Mouse (Mus musculus) lung, adult 2 months (tissue): Measurements from ENCODE around the gene Ache. TPM values are rescaled to one million over a fixed set of nuclear protein-coding genes. Genes with fewer than 3 reads are reported as not detected.
A peak's percentile ranks its signal among the peaks of the same experiment; 100 is the strongest.

ENCODE experiments used
- DNase-seq: peaks from one replicate; pipeline ENCODE4 v3.0.0; 2022
- H3K4me1 ChIP-seq: fragments of 200-500 bp; 2 replicates; pipeline ENCODE4 v1.6.1; 2011; ENCODE audit warnings: low read length; ENCODE audit not compliant: control insufficient read depth, insufficient read depth
- H3K4me3 ChIP-seq: fragments of 200-500 bp; replicated peaks from 2 replicates; pipeline ENCODE3; 2011; ENCODE audit warnings: low read depth, mild to moderate bottlenecking, control low read depth, low read length; ENCODE audit errors: extremely low read depth
- CTCF ChIP-seq: fragments of 200-500 bp; IDR thresholded peaks from 2 replicates; pipeline ENCODE4 v1.5.1; 2011; ENCODE audit warnings: mild to moderate bottlenecking, low read length, control low read depth; ENCODE audit not compliant: insufficient read depth
- POLR2A ChIP-seq: fragments of 200-500 bp; IDR thresholded peaks from 2 replicates; pipeline ENCODE4 v1.6.1; 2011; ENCODE audit warnings: low read depth, mild to moderate bottlenecking, control low read depth, low read length, borderline replicate concordance; ENCODE audit errors: extremely low read depth
- WGBS: fragments of 180-500 bp; shearing (Covaris S2); methylation state at CpG from one replicate; pipeline ENCODE4 v1.1.7; 2018; 5-methylcytosine and 5-hydroxymethylcytosine counted together
- polyA plus RNA-seq: library from polyadenylated mRNA; depleted of rRNA; stranded (reverse); fragments of >200 nt; gene quantifications from 2 replicates; pipeline ENCODE4 v1.2.3, GENCODE M21; 2012

The Ache gene
- polyA plus RNA-seq, 1 experiment = 3.3 TPM

GRCm38 (mm10) chr5:137286655-137287031 is 676 bp upstream of the Ache start:
- peaks cover 8% of the 10 kb centered on the region for H3K4me1 ChIP-seq
- TF ChIP-seq POLR2A (no peak), CTCF (peak; percentile 89)
- peak; percentile 86 for DNase-seq
- no peak overlapping the region for H3K4me3 ChIP-seq
- WGBS = 1% methylated on average over 16 of the region's 16 CpGs

- DNase-seq = no peak
- Histone ChIP-seq H3K4me1 (peaks cover 8% of the 10 kb centered on the region), H3K4me3 (no peak overlapping the region)
- under 1% methylated on average over 58 of the region's 65 CpGs for WGBS
- TF ChIP-seq CTCF (no peak), POLR2A (no peak)
These were observed 829 bp downstream of the Ache start for GRCm38 (mm10) chr5:137287953-137288743.

GRCm38 (mm10) chr5:137288999-137289470 is 1.7 kb downstream of the Ache start:
- no peak for DNase-seq
- Histone ChIP-seq H3K4me1 (peaks cover 8% of the 10 kb centered on the region), H3K4me3 (no peak overlapping the region)
- WGBS = 5% methylated on average over 25 of the region's 25 CpGs
- TF ChIP-seq CTCF (no peak), POLR2A (no peak)

GRCm38 (mm10) chr5:137289591-137290365 is 2.5 kb downstream of the Ache start:
- Histone ChIP-seq H3K4me1 (peaks cover 8% of the 10 kb centered on the region), H3K4me3 (no peak overlapping the region)
- 65% methylated on average over 13 of the region's 13 CpGs for WGBS
- no peak for DNase-seq
- no peak for TF ChIP-seq POLR2A
- no peak for TF ChIP-seq CTCF

GRCm38 (mm10) chr5:137290677-137291076 is 3.4 kb downstream of the Ache start:
- WGBS = 21% methylated on average over 15 of the region's 15 CpGs
- Histone ChIP-seq H3K4me3 (no peak overlapping the region), H3K4me1 (peaks cover 8% of the 10 kb centered on the region)
- TF ChIP-seq POLR2A (no peak), CTCF (peak; percentile 46)
- peak; percentile 68 for DNase-seq

- TF ChIP-seq POLR2A (no peak), CTCF (no peak)
- Histone ChIP-seq H3K4me3 (no peak overlapping the region), H3K4me1 (peaks cover 8% of the 10 kb centered on the region)
- WGBS = 76% methylated on average over 15 of the region's 15 CpGs
- DNase-seq = no peak
These were observed 4.1 kb downstream of the Ache start for GRCm38 (mm10) chr5:137291381-137291926.

GRCm38 (mm10) chr5:137293282-137293681 is 6.0 kb downstream of the Ache start:
- Histone ChIP-seq H3K4me1 (peaks cover 3% of the 10 kb centered on the region; the same call in 1 of the 2 replicates), H3K4me3 (peak overlapping the region; percentile 58)
- DNase-seq = peak; percentile 80
- WGBS = under 1% methylated on average over 15 of the region's 15 CpGs
- TF ChIP-seq POLR2A = peak; percentile 45; the same call in 1 of the 2 replicates
- no peak for TF ChIP-seq CTCF

- Histone ChIP-seq H3K4me1 (no peaks in the 10 kb centered on the region), H3K4me3 (peak within 1 kb of the TSS; percentile 67)
- peak; percentile 91 for DNase-seq
- TF ChIP-seq POLR2A (peak; percentile 54), CTCF (no peak)
- under 1% methylated on average over 52 of the region's 52 CpGs for WGBS
These were observed 6.8 kb downstream of the Ache start, which contains the start of gene Ufsp1 for GRCm38 (mm10) chr5:137293839-137294743. Gene Ufsp1 (plus strand): TSS chr5:137294629.

GRCm38 (mm10) chr5:137294744-137295093 is 7.4 kb downstream of the Ache start:
- WGBS = 9% methylated on average over 18 of the region's 18 CpGs
- no peaks in the 10 kb centered on the region for H3K4me1 ChIP-seq
- no peak for DNase-seq
- TF ChIP-seq POLR2A = no peak
- TF ChIP-seq CTCF = no peak
- peak overlapping the region; percentile 67 for H3K4me3 ChIP-seq
